Mouse (Mus musculus) testis, adult 2 months (tissue): Measurements from ENCODE around the gene Gpc6. TPM values are rescaled to one million over a fixed set of nuclear protein-coding genes. Genes with fewer than 3 reads are reported as not detected.
"Not testable (repeated sequence)": the region's sequence is repeated elsewhere in the genome, so short reads cannot be mapped to it uniquely, and the experiment has no call there.

Source experiments
- H3K27ac ChIP-seq: fragments of 200-500 bp; 2 replicates; pipeline ENCODE4 v1.5.1; 2012; ENCODE audit warnings: low read depth, low read length; ENCODE audit not compliant: control insufficient read depth, insufficient read depth
- H3K27me3 ChIP-seq: fragments of 200-500 bp; 2 replicates; pipeline ENCODE4 v1.6.1; 2012; ENCODE audit warnings: mild to moderate bottlenecking, low read length, moderate library complexity; ENCODE audit not compliant: control insufficient read depth, insufficient read depth
- H3K36me3 ChIP-seq: fragments of 200-500 bp; 2 replicates; pipeline ENCODE4 v1.6.1; 2012; ENCODE audit warnings: mild to moderate bottlenecking, low read length; ENCODE audit not compliant: control insufficient read depth, insufficient read depth
- H3K4me1 ChIP-seq: fragments of 200-500 bp; 2 replicates; pipeline ENCODE4 v1.6.1; 2012; ENCODE audit warnings: low read length; ENCODE audit not compliant: control insufficient read depth, insufficient read depth
- H3K4me3 ChIP-seq: fragments of 200-500 bp; 2 replicates; pipeline ENCODE4 v1.5.1; 2012; ENCODE audit warnings: low read depth, mild to moderate bottlenecking, low read length, moderate library complexity, mixed read lengths; ENCODE audit not compliant: control insufficient read depth
- CTCF ChIP-seq: fragments of 200-500 bp; IDR thresholded peaks from 2 replicates; pipeline ENCODE4 v1.5.1; 2012; ENCODE audit warnings: low read depth, mild to moderate bottlenecking, inconsistent platforms, low read length, moderate library complexity; ENCODE audit not compliant: control insufficient read depth, insufficient read depth, insufficient replicate concordance
- POLR2A ChIP-seq: fragments of 200-500 bp; IDR thresholded peaks from 2 replicates; pipeline ENCODE4 v1.6.1; 2012; ENCODE audit warnings: low read depth, mild to moderate bottlenecking, inconsistent platforms, low read length, moderate library complexity; ENCODE audit not compliant: control insufficient read depth
- polyA plus RNA-seq: library from polyadenylated mRNA; depleted of rRNA; stranded (reverse); fragments of >200 nt; gene quantifications from 2 replicates; pipeline ENCODE4 v1.2.3, GENCODE M21; 2012

Gene Gpc6
- polyA plus RNA-seq, 1 experiment = 0.35 TPM

GRCm38 (mm10) chr14:117410511-117410910 is 485.4 kb downstream of the Gpc6 start:
- no peak overlapping the region for H3K27ac ChIP-seq
- TF ChIP-seq CTCF = no peak
- no peak for TF ChIP-seq POLR2A
- no peak overlapping the region for H3K4me3 ChIP-seq
- H3K27me3 ChIP-seq = no peaks in the 10 kb centered on the region
- no peaks in the 10 kb centered on the region for H3K4me1 ChIP-seq
- no peaks in the 10 kb centered on the region for H3K36me3 ChIP-seq

- no peaks in the 10 kb centered on the region for H3K36me3 ChIP-seq
- no peaks in the 10 kb centered on the region for H3K27me3 ChIP-seq
- H3K4me3 ChIP-seq = no peak overlapping the region
- no peak for TF ChIP-seq CTCF
- TF ChIP-seq POLR2A = no peak
- H3K27ac ChIP-seq = no peak overlapping the region
- H3K4me1 ChIP-seq = no peaks in the 10 kb centered on the region
These were observed 489.9 kb downstream of the Gpc6 start for GRCm38 (mm10) chr14:117415045-117415444.

GRCm38 (mm10) chr14:117419561-117420218 is 494.6 kb downstream of the Gpc6 start:
- Histone ChIP-seq H3K27me3 (no peaks in the 10 kb centered on the region), H3K36me3 (no peaks in the 10 kb centered on the region), H3K4me1 (no peaks in the 10 kb centered on the region), H3K4me3 (no peak overlapping the region), H3K27ac (no peak overlapping the region)
- TF ChIP-seq POLR2A (no peak), CTCF (no peak)

GRCm38 (mm10) chr14:117421170-117421569 is 496.1 kb downstream of the Gpc6 start:
- TF ChIP-seq CTCF (no peak), POLR2A (no peak)
- H3K4me1 ChIP-seq = no peaks in the 10 kb centered on the region

GRCm38 (mm10) chr14:117426116-117426515 is 501.0 kb downstream of the Gpc6 start:
- no peaks in the 10 kb centered on the region for H3K4me1 ChIP-seq
- no peak overlapping the region for H3K27ac ChIP-seq
- no peak overlapping the region for H3K4me3 ChIP-seq
- TF ChIP-seq CTCF = no peak
- no peak for TF ChIP-seq POLR2A
- no peaks in the 10 kb centered on the region for H3K36me3 ChIP-seq
- no peaks in the 10 kb centered on the region for H3K27me3 ChIP-seq

More at GRCm38 (mm10) chr14:117421170-117421569, 496.1 kb downstream of the Gpc6 start:
- H3K27me3 ChIP-seq = no peaks in the 10 kb centered on the region
- H3K4me3 ChIP-seq = no peak overlapping the region
- no peak overlapping the region for H3K27ac ChIP-seq
- H3K36me3 ChIP-seq = no peaks in the 10 kb centered on the region

- Histone ChIP-seq H3K4me1 (no peaks in the 10 kb centered on the region), H3K36me3 (no peaks in the 10 kb centered on the region), H3K27ac (no peak overlapping the region), H3K27me3 (no peaks in the 10 kb centered on the region), H3K4me3 (no peak overlapping the region)
- TF ChIP-seq POLR2A = no peak
- no peak for TF ChIP-seq CTCF
These were observed 502.7 kb downstream of the Gpc6 start for GRCm38 (mm10) chr14:117427776-117428175.

- no peaks in the 10 kb centered on the region for H3K36me3 ChIP-seq
- no peaks in the 10 kb centered on the region for H3K27me3 ChIP-seq
- H3K4me3 ChIP-seq = peak overlapping the region; percentile 1; the same call in 1 of the 2 replicates
- TF ChIP-seq CTCF = no peak
- TF ChIP-seq POLR2A = no peak
- no peaks in the 10 kb centered on the region for H3K4me1 ChIP-seq
- H3K27ac ChIP-seq = no peak overlapping the region
These were observed 510.6 kb downstream of the Gpc6 start for GRCm38 (mm10) chr14:117435739-117436138.

- H3K4me1 ChIP-seq, H3K36me3 ChIP-seq, H3K27ac ChIP-seq, H3K4me3 ChIP-seq, H3K27me3 ChIP-seq: not testable (repeated sequence)
These were observed 521.6 kb downstream of the Gpc6 start for GRCm38 (mm10) chr14:117446675-117447231.
